Comparison of ENCODE assay signal across 11 mouse cellular contexts in the genomic region with DNA sequence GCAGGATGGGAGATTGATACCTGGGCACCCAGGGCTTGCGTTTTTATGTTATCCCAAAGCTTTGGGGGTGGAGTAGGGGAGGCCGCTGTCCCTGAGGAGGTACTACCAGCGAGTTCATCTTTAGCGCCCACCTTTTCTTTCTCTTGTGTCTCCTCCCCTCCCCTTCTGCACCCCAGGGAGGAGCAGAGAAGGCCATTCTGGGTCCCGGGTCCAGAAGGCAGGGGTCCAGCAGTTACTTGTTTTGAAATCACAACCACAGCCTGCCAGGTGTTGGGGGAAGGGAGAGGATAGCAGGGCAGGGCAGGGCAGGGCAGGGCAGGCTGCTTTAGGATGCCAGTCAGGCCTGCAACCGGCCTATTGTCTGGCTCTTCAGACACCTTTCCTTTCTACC. TPM values are rescaled to one million over a fixed set of nuclear protein-coding genes. Genes with fewer than 3 reads are reported as not detected.
DNase-seq lines count a peak whose midpoint lies in the region; ATAC-seq and TF ChIP-seq lines count a peak whose summit lies in the region.
"Had no signal": no experiment of that assay in that cellular context is flagged by ENCODE, and none has a peak within 500 bp of the region (broad histone marks: within the 10 kb centered on the region; RNA-seq: fewer than 3 reads in every experiment).

No protein-coding gene starts in this region.

- peaks cover 42% of the 10 kb centered on the region for H3K27me3 ChIP-seq in heart, embryonic 16.5 days (ENCODE audit: control insufficient read depth, insufficient read depth, low read length)
- H3K27me3 ChIP-seq in heart, adult 2 months (ENCODE audit: control insufficient read depth, insufficient read depth, low read length), result no peaks in the 10 kb centered on the region
- H3K27me3 ChIP-seq in forebrain, embryonic 15.5 days, result no peaks in the 10 kb centered on the region
- peaks cover 48% of the 10 kb centered on the region for H3K27me3 ChIP-seq in midbrain, embryonic 10.5 days (ENCODE audit: low read depth, poor library complexity, severe bottlenecking)

- H3K4me1 ChIP-seq in heart, embryonic 16.5 days (ENCODE audit: control insufficient read depth, insufficient read depth, low read length), result peaks cover 6% of the 10 kb centered on the region
- no peaks in the 10 kb centered on the region for H3K4me1 ChIP-seq in heart, adult 2 months (ENCODE audit: control insufficient read depth, insufficient read depth, low read length)
- peaks cover 47% of the 10 kb centered on the region for H3K4me1 ChIP-seq in forebrain, embryonic 15.5 days
- H3K4me1 ChIP-seq in midbrain, embryonic 10.5 days, result peaks cover 38% of the 10 kb centered on the region

- DNase-seq in heart, adult 2 months, result no peak
- peak; percentile 39 for DNase-seq in brain, embryonic 14.5 days (ENCODE audit: low read depth)
- no peak for DNase-seq in midbrain, embryonic 10.5 days (ENCODE audit: low spot score)
- no peak for DNase-seq in gastrocnemius, adult 18-20 months (ENCODE audit: low spot score)
- DNase-seq in adipocyte (ENCODE audit: low spot score), result no peak
- DNase-seq in urinary bladder, postnatal 36 days (ENCODE audit: low spot score in 2 of 2), result no peak

- H3K4me3 ChIP-seq in heart, embryonic 16.5 days (ENCODE audit: low read length), result peak overlapping the region; percentile 58
- H3K4me3 ChIP-seq in heart, adult 2 months, result no peak overlapping the region
- peak overlapping the region; percentile 80 for H3K4me3 ChIP-seq in forebrain, embryonic 15.5 days
- peak overlapping the region; percentile 68 for H3K4me3 ChIP-seq in midbrain, embryonic 10.5 days

- intact Hi-C loops in heart, adult 2 months (cut with DNase I), result no loop called here

- no peak for TF ChIP-seq CTCF in heart, adult 2 months (IDR thresholded peaks at IDR 0.05)
- no peak for TF ChIP-seq CTCF in brain, embryonic 14.5 days (IDR thresholded peaks at IDR 0.05; ENCODE audit: borderline replicate concordance, extremely low read depth, insufficient read depth, insufficient read length)

- no peak for TF ChIP-seq POLR2A in heart, adult 2 months (IDR thresholded peaks at IDR 0.05; ENCODE audit: insufficient read depth, low read depth, low read length)
- no peak for TF ChIP-seq POLR2A in brain, embryonic 14.5 days (IDR thresholded peaks at IDR 0.05; ENCODE audit: borderline replicate concordance, extremely low read depth, insufficient read depth, insufficient read length, poor library complexity, severe bottlenecking)

- no peaks in the 10 kb centered on the region for H3K9me3 ChIP-seq in heart, embryonic 16.5 days (replicated peaks; ENCODE audit: control insufficient read depth, low read length)
- H3K9me3 ChIP-seq in forebrain, embryonic 15.5 days, result no peaks in the 10 kb centered on the region
- H3K9me3 ChIP-seq in midbrain, embryonic 10.5 days (replicated peaks), result no peaks in the 10 kb centered on the region

- H3K36me3 ChIP-seq in heart, embryonic 16.5 days (ENCODE audit: control insufficient read depth, insufficient read depth), result no peaks in the 10 kb centered on the region
- H3K36me3 ChIP-seq in heart, adult 2 months (ENCODE audit: control insufficient read depth, insufficient read depth, low read length), result no peaks in the 10 kb centered on the region
- H3K36me3 ChIP-seq in forebrain, embryonic 15.5 days, result no peaks in the 10 kb centered on the region
- H3K36me3 ChIP-seq in midbrain, embryonic 10.5 days, result no peaks in the 10 kb centered on the region

- no peaks in the 10 kb centered on the region for H3K79me2 ChIP-seq in heart, adult 2 months (replicated peaks; ENCODE audit: control insufficient read depth, insufficient read depth, low read length)

- H3K27ac ChIP-seq in heart, embryonic 16.5 days (ENCODE audit: low read length), result no peak overlapping the region
- no peak overlapping the region for H3K27ac ChIP-seq in heart, adult 2 months
- peak overlapping the region; percentile 98 for H3K27ac ChIP-seq in forebrain, embryonic 15.5 days (replicated peaks)
- H3K27ac ChIP-seq in midbrain, embryonic 10.5 days (replicated peaks), result peak overlapping the region; percentile 91

- H3K9ac ChIP-seq in heart, embryonic 16.5 days (ENCODE audit: low read length), result no peak overlapping the region; the same call in 1 of the 2 replicates
- H3K9ac ChIP-seq in heart, adult 2 months (ENCODE audit: low read depth, low read length), result no peak overlapping the region
- peak overlapping the region; percentile 96 for H3K9ac ChIP-seq in forebrain, embryonic 15.5 days (replicated peaks)

- TF ChIP-seq EP300 in heart, adult 2 months (IDR thresholded peaks at IDR 0.05; ENCODE audit: insufficient read depth, low read depth, low read length), result no peak

- peak overlapping the region; percentile 93 for H3K4me2 ChIP-seq in heart, embryonic 16.5 days (ENCODE audit: low read depth, low read length)
- peak overlapping the region; percentile 61 for H3K4me2 ChIP-seq in forebrain, embryonic 15.5 days (replicated peaks)

- 33% methylated on average over 6 of the region's 6 CpGs for WGBS in heart, embryonic 16.5 days
- WGBS in heart, adult 2 months, result 18% methylated on average over 6 of the region's 6 CpGs
- 9% methylated on average over 6 of the region's 6 CpGs for WGBS in forebrain, embryonic 15.5 days
- 11% methylated on average over 6 of the region's 6 CpGs for WGBS in midbrain, embryonic 10.5 days

- ATAC-seq in heart, embryonic 16.5 days (replicated peaks; ENCODE audit: extremely low read depth, insufficient read depth, low FRiP score), result no peak
- ATAC-seq in forebrain, embryonic 15.5 days (replicated peaks), result peak; percentile 12; the same call in 1 of the 2 replicates

RNA-seq across cellular contexts. Expression of gene Add2, which starts 0.8 kb away (rescaled TPM):
- 1.7 and 2.2 TPM in 2 replicates for polyA plus RNA-seq in heart, embryonic 16.5 days (2015; fragmentation: Nextera tagmentation; extraction: Ambion mirVana)
- under 1 TPM; 0.16 to 0.39 TPM for total RNA-seq in heart, adult 2 months (2021)
- polyA plus RNA-seq in heart, adult 2 months (2012; rRNA removed), result 0.25 and 0.47 TPM in 2 replicates
- 181 and 191 TPM in 2 replicates for polyA plus RNA-seq in brain, embryonic 14.5 days (2012; rRNA removed)
- 224 and 230 TPM in 2 replicates for polyA plus RNA-seq in forebrain, embryonic 15.5 days (2015; fragmentation: Nextera tagmentation; extraction: Ambion mirVana)
- polyA plus RNA-seq in midbrain, embryonic 10.5 days (2016; fragmentation: Nextera tagmentation; extraction: Ambion mirVana), result 43.3 and 81.8 TPM in 2 replicates
- total RNA-seq in gastrocnemius, adult 18-20 months (2021), result not detected
- total RNA-seq: CH12.LX had no signal

RNA-seq across cellular contexts. Expression of gene Figla, which starts 13.3 kb away (rescaled TPM):
- not detected in 2 replicates for polyA plus RNA-seq in heart, embryonic 16.5 days (2015; fragmentation: Nextera tagmentation; extraction: Ambion mirVana)
- total RNA-seq in heart, adult 2 months (2021), result not detected
- polyA plus RNA-seq in heart, adult 2 months (2012; rRNA removed), result not detected in 2 replicates
- 0.15 TPM in 1 of 2 replicates, not detected in the other for polyA plus RNA-seq in brain, embryonic 14.5 days (2012; rRNA removed)
- not detected in 2 replicates for polyA plus RNA-seq in forebrain, embryonic 15.5 days (2015; fragmentation: Nextera tagmentation; extraction: Ambion mirVana)
- not detected in 2 replicates for polyA plus RNA-seq in midbrain, embryonic 10.5 days (2016; fragmentation: Nextera tagmentation; extraction: Ambion mirVana)
- not detected for total RNA-seq in gastrocnemius, adult 18-20 months (2021)
- total RNA-seq: CH12.LX had no signal
- polyA plus RNA-seq: gonadal fat pad, adult 2 months; urinary bladder, adult 2 months had no signal

Comparison
In these comparisons a context has a peak if more than half of its experiments do, and no peak if none do; other contexts are left out.
1. H3K27ac ChIP-seq: peak in forebrain, embryonic 15.5 days (single experiment) and midbrain, embryonic 10.5 days (single experiment); none in heart, embryonic 16.5 days (single experiment) and heart, adult 2 months (single experiment).
2. RNA of gene Add2, which starts 0.8 kb away (polyA plus RNA-seq): 224 to 230 TPM in forebrain, embryonic 15.5 days, 181 to 191 TPM in brain, embryonic 14.5 days and 43.3 to 81.8 TPM in midbrain, embryonic 10.5 days; 1.7 to 2.2 TPM in heart, embryonic 16.5 days and 0.25 to 0.47 TPM in heart, adult 2 months; every median in the first group is over 10 times any median in the second.